Mouse (Mus musculus) CH12.LX (cell line): Measurements from ENCODE around the gene Neurl4. TPM values are rescaled to one million over a fixed set of nuclear protein-coding genes. Genes with fewer than 3 reads are reported as not detected.
A peak's percentile ranks its signal among the peaks of the same experiment; 100 is the strongest.

Experiments used
- DNase-seq: peaks from one replicate; pipeline ENCODE4 v3.0.0-alpha.2; 2013; ENCODE audit errors: extremely low read depth
- H3K27ac ChIP-seq: 2 replicates; pipeline ENCODE4 v1.5.1; 2012; ENCODE audit warnings: low read depth, mild to moderate bottlenecking, control low read depth, moderate library complexity; ENCODE audit not compliant: insufficient read depth
- H3K27me3 ChIP-seq: replicated peaks from 2 replicates; pipeline ENCODE3; 2012; ENCODE audit warnings: inconsistent platforms
- H3K36me3 ChIP-seq, 2 experiments: replicated peaks in 1 of 2; 2 replicates each; pipeline versions ENCODE3 to v1.6.1; 2012; ENCODE audit warnings: inconsistent platforms in 1 of 2, low read length in 1 of 2, mild to moderate bottlenecking in 1 of 2, mixed read lengths in 1 of 2, moderate library complexity in 1 of 2; ENCODE audit not compliant: control insufficient read depth in 1 of 2, insufficient read depth in 1 of 2
- H3K4me1 ChIP-seq, 2 experiments: 2 replicates each; pipeline ENCODE4 v1.6.1; 2012; ENCODE audit warnings: inconsistent platforms in 1 of 2, moderate library complexity in 1 of 2; ENCODE audit not compliant: insufficient read depth in 2 of 2, control insufficient read depth in 1 of 2
- H3K4me2 ChIP-seq: 2 replicates; pipeline ENCODE4 v1.6.1; 2012; ENCODE audit warnings: low read depth, mild to moderate bottlenecking, control low read depth; ENCODE audit not compliant: poor library complexity, insufficient read depth, severe bottlenecking
- H3K4me3 ChIP-seq, 3 experiments: fragments of 150-350 bp in 1 of 3; sonication (generic) in 1 of 3; replicated peaks in 1 of 3; 2 replicates each; pipeline versions ENCODE3 to v1.5.1; 2011 to 2012; ENCODE audit warnings: low read depth in 2 of 3, low read length in 2 of 3, mild to moderate bottlenecking in 2 of 3, moderate library complexity in 2 of 3, control low read depth in 1 of 3, improper control_type of control experiment in 1 of 3, inconsistent platforms in 1 of 3, mixed read lengths in 1 of 3; ENCODE audit not compliant: poor library complexity in 1 of 3
- H3K79me2 ChIP-seq: replicated peaks from 2 replicates; pipeline ENCODE4 v1.6.1; 2012; ENCODE audit warnings: mild to moderate bottlenecking, moderate library complexity; ENCODE audit not compliant: control insufficient read depth, poor library complexity, insufficient read depth, severe bottlenecking; ENCODE audit errors: extremely low read depth
- H3K9ac ChIP-seq: 2 replicates; pipeline ENCODE4 v1.6.1; 2012; ENCODE audit warnings: low read depth, mild to moderate bottlenecking, control low read depth, moderate library complexity; ENCODE audit not compliant: insufficient read depth
- H3K9me3 ChIP-seq: replicated peaks from 2 replicates; pipeline ENCODE3; 2012; ENCODE audit warnings: low read length, inconsistent platforms, mixed read lengths
- BHLHE40 ChIP-seq: IDR thresholded peaks from 2 replicates; pipeline ENCODE4 v1.6.1; 2011; ENCODE audit warnings: mild to moderate bottlenecking, low read depth, low read length, improper control_type of control experiment
- CHD1 ChIP-seq: IDR thresholded peaks from 2 replicates; pipeline ENCODE4 v1.6.1; 2012; ENCODE audit warnings: low read depth, low read length, improper control_type of control experiment, inconsistent platforms
- CHD2 ChIP-seq: IDR thresholded peaks from 2 replicates; pipeline ENCODE4 v1.6.1; 2011; ENCODE audit warnings: low read length, improper control_type of control experiment
- E2F4 ChIP-seq: IDR thresholded peaks from 2 replicates; pipeline ENCODE4 v1.6.1; 2011; ENCODE audit warnings: low read depth, low read length, improper control_type of control experiment; ENCODE audit not compliant: insufficient replicate concordance
- ELF1 ChIP-seq: IDR thresholded peaks from 2 replicates; pipeline ENCODE4 v1.6.1; 2014; ENCODE audit warnings: low read depth, mild to moderate bottlenecking, inconsistent platforms, low read length, improper control_type of control experiment
- EP300 ChIP-seq: IDR thresholded peaks from 2 replicates; pipeline ENCODE4 v1.6.1; 2011; ENCODE audit warnings: low read length, improper control_type of control experiment
- ETS1 ChIP-seq: conservative IDR thresholded peaks from 2 replicates; pipeline ENCODE4 v1.6.1; 2012; ENCODE audit warnings: low read depth, mild to moderate bottlenecking, inconsistent platforms, low read length, improper control_type of control experiment, moderate library complexity
- HCFC1 ChIP-seq: IDR thresholded peaks from 2 replicates; pipeline ENCODE4 v1.6.1; 2012; ENCODE audit warnings: low read depth, mild to moderate bottlenecking, inconsistent platforms, low read length, improper control_type of control experiment
- JUN ChIP-seq: IDR thresholded peaks from 2 replicates; pipeline ENCODE4 v1.6.1; 2011; ENCODE audit warnings: low read depth, mild to moderate bottlenecking, low read length, improper control_type of control experiment, moderate library complexity; ENCODE audit not compliant: insufficient read depth
- JUND ChIP-seq: conservative IDR thresholded peaks from 2 replicates; pipeline ENCODE4 v1.6.1; 2011; ENCODE audit warnings: low read depth, low read length, improper control_type of control experiment
- KAT2A ChIP-seq: IDR thresholded peaks from 2 replicates; pipeline ENCODE4 v1.6.1; 2012; ENCODE audit warnings: low read length, improper control_type of control experiment, inconsistent platforms; ENCODE audit not compliant: insufficient replicate concordance
- MAFK ChIP-seq: IDR thresholded peaks from 2 replicates; pipeline ENCODE4 v1.6.1; 2011; ENCODE audit warnings: low read length, improper control_type of control experiment; ENCODE audit not compliant: insufficient replicate concordance
- MAX ChIP-seq: IDR thresholded peaks from 2 replicates; pipeline ENCODE4 v1.6.1; 2011; ENCODE audit warnings: low read length, improper control_type of control experiment
- MAZ ChIP-seq: IDR thresholded peaks from 2 replicates; pipeline ENCODE4 v1.6.1; 2012; ENCODE audit warnings: low read depth, mild to moderate bottlenecking, inconsistent platforms, low read length, improper control_type of control experiment, moderate library complexity
- MEF2A ChIP-seq: IDR thresholded peaks from 2 replicates; pipeline ENCODE4 v1.6.1; 2014; ENCODE audit warnings: low read depth, mild to moderate bottlenecking, inconsistent platforms, low read length, improper control_type of control experiment, borderline replicate concordance
- MXI1 ChIP-seq: IDR thresholded peaks from 2 replicates; pipeline ENCODE4 v1.6.1; 2011; ENCODE audit warnings: mild to moderate bottlenecking, low read depth, low read length, improper control_type of control experiment
- MYC ChIP-seq: IDR thresholded peaks from 2 replicates; pipeline ENCODE4 v1.6.1; 2011; ENCODE audit warnings: low read depth, mild to moderate bottlenecking, improper control_type of control experiment, low read length
- NRF1 ChIP-seq: IDR thresholded peaks from 2 replicates; pipeline ENCODE4 v1.6.1; 2014; ENCODE audit warnings: low read depth, mild to moderate bottlenecking, inconsistent platforms, low read length, improper control_type of control experiment, moderate library complexity
- POLR2A ChIP-seq: IDR thresholded peaks from 2 replicates; pipeline ENCODE4 v1.6.1; 2011; ENCODE audit warnings: low read depth, mild to moderate bottlenecking, improper control_type of control experiment, low read length
- RAD21 ChIP-seq: IDR thresholded peaks from 2 replicates; pipeline ENCODE4 v1.6.1; 2011; ENCODE audit warnings: low read depth, mild to moderate bottlenecking, low read length, improper control_type of control experiment, moderate library complexity
- SIN3A ChIP-seq: IDR thresholded peaks from 2 replicates; pipeline ENCODE4 v1.6.1; 2012; ENCODE audit warnings: low read length, improper control_type of control experiment, inconsistent platforms
- TBP ChIP-seq: conservative IDR thresholded peaks from 2 replicates; pipeline ENCODE4 v1.6.1; 2011; ENCODE audit warnings: low read depth, low read length, improper control_type of control experiment
- TCF12 ChIP-seq: IDR thresholded peaks from 2 replicates; pipeline ENCODE4 v1.6.1; 2014; ENCODE audit warnings: low read depth, mild to moderate bottlenecking, inconsistent platforms, low read length, improper control_type of control experiment
- UBTF ChIP-seq: IDR thresholded peaks from 2 replicates; pipeline ENCODE4 v1.6.1; 2012; ENCODE audit warnings: low read depth, mild to moderate bottlenecking, inconsistent platforms, low read length, improper control_type of control experiment, moderate library complexity
- USF1 ChIP-seq: IDR thresholded peaks from 2 replicates; pipeline ENCODE4 v1.6.1; 2014; ENCODE audit warnings: low read depth, mild to moderate bottlenecking, inconsistent platforms, low read length, improper control_type of control experiment
- USF2 ChIP-seq: conservative IDR thresholded peaks from 2 replicates; pipeline ENCODE4 v1.6.1; 2011; ENCODE audit warnings: low read depth, low read length, improper control_type of control experiment
- ZKSCAN1 ChIP-seq: IDR thresholded peaks from 2 replicates; pipeline ENCODE4 v1.6.1; 2012; ENCODE audit warnings: low read depth, inconsistent platforms, low read length, improper control_type of control experiment, borderline replicate concordance
- ZNF384 ChIP-seq: IDR thresholded peaks from 2 replicates; pipeline ENCODE4 v1.6.1; 2012; ENCODE audit warnings: low read depth, low read length, improper control_type of control experiment, inconsistent platforms
- dilution Hi-C: fragments of 300-500 bp; cut with MboI; formaldehyde crosslinking; loops from 2 replicates; pipeline ENCODE4 v1.14.3; 2020; ENCODE audit warnings: low sequenced_read_pairs; ENCODE audit not compliant: extremely low pct_unique_long_range_greater_than_20kb, extremely low pct_ligation_motif_present
- in situ Hi-C: fragments of 300-500 bp; cut with MboI; formaldehyde crosslinking; loops from 3 replicates; pipeline ENCODE4 v1.14.3; 2019; ENCODE audit warnings: low sequenced_read_pairs, low pct_ligation_motif_present, low pct_unique_long_range_greater_than_20kb, mixed read lengths
- polyA plus RNA-seq: library from polyadenylated mRNA; unstranded; fragments of >175 nt; gene quantifications from 2 replicates; pipeline ENCODE4 v1.2.1, GENCODE M21; 2012; ENCODE audit warnings: low read depth; ENCODE audit not compliant: insufficient read length
- total RNA-seq, 2 experiments: library from RNA; depleted of rRNA; stranded (reverse); fragments of 300-350 nt in 1 of 2; fragments of >200 nt in 1 of 2; gene quantifications; 2 replicates each; pipeline ENCODE4 v1.2.3; 2012 to 2014

Neurl4 gene
- total and polyA plus RNA-seq, 3 experiments: 21.4 to 51.0 (median 40.1) TPM

GRCm38 (mm10) chr11:69935137-69935879 lies 34.4 kb downstream of the Neurl4 start, which contains the start of gene Ybx2:
TSS of gene Ybx2 (plus strand) at chr11:69935796.
- H3K9ac ChIP-seq: peak within 1 kb of the TSS; percentile 3; the same call in 1 of the 2 replicates
- H3K4me1 ChIP-seq: peaks cover 5 to 53% of the 10 kb centered on the region in 2 experiments
- TF ChIP-seq MXI1 (0 out of 2 replicates have a peak, but pooled peaks have one; percentile 54), TBP (no peak), MAX (peak; percentile 92), MEF2A (no peak), EP300 (no peak), MAFK (no peak), MYC (no peak), KAT2A (no peak), TCF12 (peak; percentile 64), CHD1 (no peak), ETS1 (no peak), CHD2 (peak; percentile 80), E2F4 (no peak), HCFC1 (no peak; the same call in 1 of the 2 replicates), RAD21 (no peak), UBTF (no peak), JUN (no peak), ZNF384 (no peak), USF2 (peak; percentile 92), JUND (no peak), MAZ (0 out of 2 replicates have a peak, but pooled peaks have one; percentile 45), NRF1 (no peak), USF1 (peak; percentile 97), SIN3A (peak; percentile 11; the same call in 1 of the 2 replicates), BHLHE40 (peak; percentile 13; the same call in 1 of the 2 replicates), ZKSCAN1 (no peak), POLR2A (no peak), ELF1 (0 out of 2 replicates have a peak, but pooled peaks have one; percentile 10)
- H3K4me2 ChIP-seq: peak within 1 kb of the TSS; percentile 92
- DNase-seq: peak; percentile 70
- dilution Hi-C loops: no loop called here
- in situ Hi-C loops: no loop called here
- no peaks in the 10 kb centered on the region for H3K79me2 ChIP-seq
- peak within 1 kb of the TSS in 2 of 3 experiments; percentile 34 to 51 for H3K4me3 ChIP-seq
- no peaks in the 10 kb centered on the region for H3K36me3 ChIP-seq
- peaks cover 60% of the 10 kb centered on the region for H3K27me3 ChIP-seq
- H3K9me3 ChIP-seq: no peaks in the 10 kb centered on the region
- H3K27ac ChIP-seq: no peak within 1 kb of the TSS
